In the genomic region with DNA sequence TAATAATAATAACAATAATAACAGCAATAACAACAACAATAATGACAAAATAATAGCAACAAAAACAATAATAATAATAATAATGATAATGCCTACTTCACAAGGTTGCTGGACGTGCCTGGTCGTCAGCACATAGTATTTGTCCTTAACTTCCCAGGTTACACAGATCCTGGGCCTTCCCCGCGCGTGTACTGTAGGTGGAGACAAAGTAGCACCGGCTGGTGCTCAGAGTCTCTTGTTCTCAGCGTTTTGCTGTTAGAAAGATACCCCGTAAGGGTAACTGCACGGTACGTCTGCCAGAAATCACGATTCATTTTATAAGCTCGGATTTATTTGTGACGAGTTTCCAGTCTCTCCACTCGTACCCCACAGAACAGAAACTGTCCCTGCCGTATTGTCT, we compare ENCODE assay signal across 8 mouse cellular contexts. TPM values are rescaled to one million over a fixed set of nuclear protein-coding genes. Genes with fewer than 3 reads are reported as not detected.
DNase-seq lines count a peak whose midpoint lies in the region; ATAC-seq lines count a peak whose summit lies in the region.

No protein-coding gene starts in this region.

- peak; percentile 49 for DNase-seq in urinary bladder, postnatal 14 days (ENCODE audit: low spot score)
- no peak for DNase-seq in urinary bladder, adult 2 months (ENCODE audit: low spot score)
- DNase-seq in embryo, embryonic 10 days (ENCODE audit: low spot score) = peak; percentile 78
- peak; percentile 56 to 69 for DNase-seq in thymus, postnatal 10 days (ENCODE audit: low spot score in 2 of 2)

- peak overlapping the region; percentile 75 for H3K4me2 ChIP-seq in heart, embryonic 12.5 days
- H3K4me2 ChIP-seq in kidney, embryonic 15.5 days = peak overlapping the region; percentile 88
- peak overlapping the region; percentile 66 for H3K4me2 ChIP-seq in liver, embryonic 16.5 days (ENCODE audit: low read depth, low read length)
- H3K4me2 ChIP-seq in neural tube, embryonic 14.5 days (ENCODE audit: low read depth, low read length) = peak overlapping the region; percentile 61

- H3K36me3 ChIP-seq in heart, embryonic 12.5 days = peaks cover 6% of the 10 kb centered on the region
- H3K36me3 ChIP-seq in kidney, embryonic 15.5 days = peaks cover 9% of the 10 kb centered on the region
- H3K36me3 ChIP-seq in liver, embryonic 16.5 days (ENCODE audit: control insufficient read depth, insufficient read depth) = no peaks in the 10 kb centered on the region; the same call in 1 of the 2 replicates
- H3K36me3 ChIP-seq in neural tube, embryonic 14.5 days (ENCODE audit: control insufficient read depth, insufficient read depth, low read length) = 0 out of 2 replicates have a peak, but pooled peaks cover under 1% of the 10 kb centered on the region

- WGBS in heart, embryonic 12.5 days = 6% methylated on average over 15 of the region's 15 CpGs
- 2% methylated on average over 15 of the region's 15 CpGs for WGBS in kidney, embryonic 15.5 days
- WGBS in liver, embryonic 16.5 days (ENCODE audit: insufficient replicate concordance) = 2% methylated on average over 15 of the region's 15 CpGs
- WGBS in neural tube, embryonic 14.5 days = 4% methylated on average over 15 of the region's 15 CpGs

- ATAC-seq in heart, embryonic 12.5 days (ENCODE audit: insufficient number of reproducible peaks, low FRiP score) = peak; percentile 69; the same call in 1 of the 2 replicates
- ATAC-seq in kidney, embryonic 15.5 days (replicated peaks; ENCODE audit: low FRiP score) = peak; percentile 72
- peak; percentile 40 for ATAC-seq in liver, embryonic 16.5 days (ENCODE audit: low read depth)
- peak; percentile 82 for ATAC-seq in neural tube, embryonic 14.5 days (ENCODE audit: low read depth)

- H3K4me1 ChIP-seq in heart, embryonic 12.5 days (replicated peaks) = peaks cover 30% of the 10 kb centered on the region
- peaks cover 38% of the 10 kb centered on the region for H3K4me1 ChIP-seq in kidney, embryonic 15.5 days
- peaks cover 24% of the 10 kb centered on the region for H3K4me1 ChIP-seq in liver, embryonic 16.5 days (ENCODE audit: control insufficient read depth, low read depth, low read length)
- peaks cover 26% of the 10 kb centered on the region for H3K4me1 ChIP-seq in neural tube, embryonic 14.5 days (ENCODE audit: control insufficient read depth, insufficient read depth, low read length)

- peak overlapping the region; percentile 88 for H3K4me3 ChIP-seq in heart, embryonic 12.5 days
- peak overlapping the region; percentile 75 for H3K4me3 ChIP-seq in kidney, embryonic 15.5 days (replicated peaks)
- peak overlapping the region; percentile 95 for H3K4me3 ChIP-seq in liver, embryonic 16.5 days (ENCODE audit: low read depth, low read length)
- H3K4me3 ChIP-seq in neural tube, embryonic 14.5 days (ENCODE audit: low read depth, low read length) = peak overlapping the region; percentile 88

- no peaks in the 10 kb centered on the region for H3K27me3 ChIP-seq in heart, embryonic 12.5 days (replicated peaks)
- H3K27me3 ChIP-seq in kidney, embryonic 15.5 days = no peaks in the 10 kb centered on the region
- H3K27me3 ChIP-seq in liver, embryonic 16.5 days (ENCODE audit: control insufficient read depth, insufficient read depth, low read depth, low read length) = no peaks in the 10 kb centered on the region
- H3K27me3 ChIP-seq in neural tube, embryonic 14.5 days (ENCODE audit: control insufficient read depth, insufficient read depth, low read length) = no peaks in the 10 kb centered on the region

- no peaks in the 10 kb centered on the region for H3K9me3 ChIP-seq in heart, embryonic 12.5 days (replicated peaks)
- no peaks in the 10 kb centered on the region for H3K9me3 ChIP-seq in kidney, embryonic 15.5 days (replicated peaks)
- no peaks in the 10 kb centered on the region for H3K9me3 ChIP-seq in liver, embryonic 16.5 days (replicated peaks; ENCODE audit: control insufficient read depth, low read length)
- no peaks in the 10 kb centered on the region for H3K9me3 ChIP-seq in neural tube, embryonic 14.5 days (ENCODE audit: control insufficient read depth, low read length)

- peak overlapping the region; percentile 81 for H3K27ac ChIP-seq in heart, embryonic 12.5 days (ENCODE audit: poor library complexity, severe bottlenecking)
- H3K27ac ChIP-seq in kidney, embryonic 15.5 days = peak overlapping the region; percentile 95
- peak overlapping the region; percentile 84 for H3K27ac ChIP-seq in liver, embryonic 16.5 days (ENCODE audit: low read length)
- peak overlapping the region; percentile 94 for H3K27ac ChIP-seq in neural tube, embryonic 14.5 days (ENCODE audit: low read depth, low read length)

- H3K9ac ChIP-seq in heart, embryonic 12.5 days = peak overlapping the region; percentile 79
- peak overlapping the region; percentile 93 for H3K9ac ChIP-seq in kidney, embryonic 15.5 days
- peak overlapping the region; percentile 85 for H3K9ac ChIP-seq in liver, embryonic 16.5 days (ENCODE audit: low read depth, low read length)
- peak overlapping the region; percentile 86 for H3K9ac ChIP-seq in neural tube, embryonic 14.5 days (replicated peaks; ENCODE audit: low read depth, low read length)

RNA-seq across cellular contexts. Expression of gene Fam173b, which starts 0.8 kb away (rescaled TPM):
- 17.9 and 20.8 TPM in 2 replicates for polyA plus RNA-seq in urinary bladder, adult 2 months (2012; rRNA removed)
- polyA plus RNA-seq in heart, embryonic 12.5 days (2016; fragmentation: Nextera tagmentation; extraction: Ambion mirVana) = 12.7 TPM in 2 replicates
- polyA plus RNA-seq in kidney, embryonic 15.5 days (2015; fragmentation: Nextera tagmentation; extraction: Ambion mirVana) = 13.4 and 13.9 TPM in 2 replicates
- 7.1 TPM in 2 replicates for polyA plus RNA-seq in liver, embryonic 16.5 days (2015; fragmentation: Nextera tagmentation; extraction: Ambion mirVana)
- 10.2 and 12.2 TPM in 2 replicates for polyA plus RNA-seq in neural tube, embryonic 14.5 days (2014; fragmentation: Nextera tagmentation; extraction: Ambion mirVana)

RNA-seq across cellular contexts. Expression of gene Cct5, which starts 0.8 kb away (rescaled TPM):
- 207 and 215 TPM in 2 replicates for polyA plus RNA-seq in urinary bladder, adult 2 months (2012; rRNA removed)
- polyA plus RNA-seq in heart, embryonic 12.5 days (2016; fragmentation: Nextera tagmentation; extraction: Ambion mirVana) = 397 and 401 TPM in 2 replicates
- 560 and 580 TPM in 2 replicates for polyA plus RNA-seq in kidney, embryonic 15.5 days (2015; fragmentation: Nextera tagmentation; extraction: Ambion mirVana)
- 229 and 244 TPM in 2 replicates for polyA plus RNA-seq in liver, embryonic 16.5 days (2015; fragmentation: Nextera tagmentation; extraction: Ambion mirVana)
- polyA plus RNA-seq in neural tube, embryonic 14.5 days (2014; fragmentation: Nextera tagmentation; extraction: Ambion mirVana) = 498 and 536 TPM in 2 replicates

RNA-seq across cellular contexts. Expression of gene Cmbl, which starts 37.2 kb away (rescaled TPM):
- polyA plus RNA-seq in urinary bladder, adult 2 months (2012; rRNA removed) = 57.5 and 62.9 TPM in 2 replicates
- polyA plus RNA-seq in heart, embryonic 12.5 days (2016; fragmentation: Nextera tagmentation; extraction: Ambion mirVana) = 6.6 and 8.0 TPM in 2 replicates
- 13.6 and 14.6 TPM in 2 replicates for polyA plus RNA-seq in kidney, embryonic 15.5 days (2015; fragmentation: Nextera tagmentation; extraction: Ambion mirVana)
- 12.7 and 16.4 TPM in 2 replicates for polyA plus RNA-seq in liver, embryonic 16.5 days (2015; fragmentation: Nextera tagmentation; extraction: Ambion mirVana)
- polyA plus RNA-seq in neural tube, embryonic 14.5 days (2014; fragmentation: Nextera tagmentation; extraction: Ambion mirVana) = 1.7 and 5.6 TPM in 2 replicates
